Mouse (Mus musculus): ENCODE measurements around the gene Aox3.

Gene Aox3

GRCm38 (mm10) chr1:58198386-58198785 is 85.5 kb downstream of the Aox3 start:
- no peak for DNase-seq (ENCODE audit: low spot score)

- peak; percentile 26 for DNase-seq (ENCODE audit: low spot score)
Measured at GRCm38 (mm10) chr1:58210203-58210602, 97.3 kb downstream of the Aox3 start, which contains the start of gene Aox4. Gene Aox4, plus strand, starts transcription at chr1:58210397.

- no peak for DNase-seq (ENCODE audit: low spot score)
Measured at GRCm38 (mm10) chr1:58212805-58213204, 99.9 kb downstream of the Aox3 start.

GRCm38 (mm10) chr1:58213838-58214237 is 100.9 kb downstream of the Aox3 start:
- no peak for DNase-seq (ENCODE audit: low spot score)

- DNase-seq (ENCODE audit: low spot score), result no peak
Measured at GRCm38 (mm10) chr1:58215353-58215752, 102.4 kb downstream of the Aox3 start.

- no peak for DNase-seq (ENCODE audit: low spot score)
Measured at GRCm38 (mm10) chr1:58215956-58216532, 103.1 kb downstream of the Aox3 start.

GRCm38 (mm10) chr1:58221070-58221469 is 108.1 kb downstream of the Aox3 start:
- DNase-seq (ENCODE audit: low spot score), result no peak

GRCm38 (mm10) chr1:58221879-58222278 is 108.9 kb downstream of the Aox3 start:
- DNase-seq (ENCODE audit: low spot score), result no peak

- DNase-seq (ENCODE audit: low spot score), result no peak
Measured at GRCm38 (mm10) chr1:58228086-58228485, 115.2 kb downstream of the Aox3 start.

- DNase-seq (ENCODE audit: low spot score), result no peak
Measured at GRCm38 (mm10) chr1:58228916-58229315, 116.0 kb downstream of the Aox3 start.

- no peak for DNase-seq (ENCODE audit: low spot score)
Measured at GRCm38 (mm10) chr1:58229774-58230173, 116.8 kb downstream of the Aox3 start.

GRCm38 (mm10) chr1:58230542-58230941 is 117.6 kb downstream of the Aox3 start:
- DNase-seq (ENCODE audit: low spot score), result no peak

- DNase-seq (ENCODE audit: low spot score), result no peak
Measured at GRCm38 (mm10) chr1:58235405-58235804, 122.5 kb downstream of the Aox3 start.

- no peak for DNase-seq (ENCODE audit: low spot score)
Measured at GRCm38 (mm10) chr1:58237527-58238299, 124.8 kb downstream of the Aox3 start.

- no peak for DNase-seq (ENCODE audit: low spot score)
Measured at GRCm38 (mm10) chr1:58238440-58238839, 125.5 kb downstream of the Aox3 start.

GRCm38 (mm10) chr1:58238961-58239360 is 126.0 kb downstream of the Aox3 start:
- no peak for DNase-seq (ENCODE audit: low spot score)

- DNase-seq (ENCODE audit: low spot score), result no peak
Measured at GRCm38 (mm10) chr1:58240347-58240746, 127.4 kb downstream of the Aox3 start.

- DNase-seq (ENCODE audit: low spot score), result no peak
Measured at GRCm38 (mm10) chr1:58244487-58244886, 131.6 kb downstream of the Aox3 start.

- no peak for DNase-seq (ENCODE audit: low spot score)
Measured at GRCm38 (mm10) chr1:58248518-58248917, 135.6 kb downstream of the Aox3 start.
